Mouse (Mus musculus): ENCODE results near the gene Trh. TPM values are rescaled to one million over a fixed set of nuclear protein-coding genes. Genes with fewer than 3 reads are reported as not detected.
A peak's percentile ranks its signal among the peaks of the same experiment; 100 is the strongest.

Gene Trh
- 0.17 and 0.18 TPM in 2 replicates for polyA plus RNA-seq (2014; fragmentation: Nextera tagmentation; extraction: Ambion mirVana)

GRCm38 (mm10) chr6:92244591-92244990, at the start of gene Trh:
TSS of gene Trh (minus strand) at chr6:92244650.
- H3K36me3 ChIP-seq (ENCODE audit: insufficient read depth): no peaks in the 10 kb centered on the region
- H3K27ac ChIP-seq (ENCODE audit: low read depth): no peak within 1 kb of the TSS
- H3K4me3 ChIP-seq (ENCODE audit: low read depth, low read length): peak within 1 kb of the TSS; percentile 20
- under 1% methylated on average over 31 of the region's 31 CpGs for WGBS
- no peak for ATAC-seq (ENCODE audit: insufficient read depth)
- H3K9me3 ChIP-seq (ENCODE audit: low read depth, low read length): no peaks in the 10 kb centered on the region
- H3K4me2 ChIP-seq: peak within 1 kb of the TSS; percentile 58
- no peak for DNase-seq
- peaks cover 26% of the 10 kb centered on the region for H3K27me3 ChIP-seq (ENCODE audit: insufficient read depth, low read length)
- no peak for TF ChIP-seq CTCF (IDR thresholded peaks at IDR 0.05; ENCODE audit: low read depth)
- 0 out of 2 replicates have a peak within 1 kb of the TSS, but pooled peaks have one; percentile 17 for H3K9ac ChIP-seq
- H3K4me1 ChIP-seq (ENCODE audit: insufficient read depth): no peaks in the 10 kb centered on the region

DNA sequence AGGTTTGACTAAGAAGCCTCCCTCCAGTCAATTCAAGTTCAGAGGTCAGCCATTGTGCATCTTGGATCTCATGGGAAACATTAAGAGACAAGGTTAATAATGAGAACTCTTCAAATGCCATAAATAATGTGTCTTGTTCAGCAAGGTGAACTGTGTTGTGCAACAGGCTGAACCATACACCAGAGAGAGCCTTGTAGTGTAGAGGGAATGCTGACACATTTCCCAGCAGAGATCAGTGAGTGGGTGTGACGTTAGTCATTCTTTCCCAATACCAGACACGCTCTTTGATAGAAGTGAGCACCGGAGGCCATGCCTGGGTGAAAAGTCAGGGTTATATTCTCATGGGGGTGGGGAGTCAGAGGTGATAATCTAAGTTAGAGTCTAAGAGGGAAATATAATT, 46.4 kb upstream of the Trh start:
- Histone ChIP-seq H3K27me3 (ENCODE audit: insufficient read depth, low read length) (no peaks in the 10 kb centered on the region), H3K36me3 (ENCODE audit: insufficient read depth) (no peaks in the 10 kb centered on the region), H3K9ac (no peak overlapping the region), H3K27ac (ENCODE audit: low read depth) (no peak overlapping the region), H3K4me2 (no peak overlapping the region), H3K4me3 (ENCODE audit: low read depth, low read length) (no peak overlapping the region), H3K9me3 (ENCODE audit: low read depth, low read length) (no peaks in the 10 kb centered on the region), H3K4me1 (ENCODE audit: insufficient read depth) (no peaks in the 10 kb centered on the region)
- ATAC-seq (ENCODE audit: insufficient read depth) (no peak), DNase-seq (no peak)
- no peak for TF ChIP-seq CTCF (IDR thresholded peaks at IDR 0.05; ENCODE audit: low read depth)
- 75% methylated on average over 3 of the region's 3 CpGs for WGBS

GRCm38 (mm10) chr6:92286889-92287288, 42.4 kb upstream of the Trh start:
- no peaks in the 10 kb centered on the region for H3K9me3 ChIP-seq (ENCODE audit: low read depth, low read length)
- H3K27me3 ChIP-seq (ENCODE audit: insufficient read depth, low read length): no peaks in the 10 kb centered on the region
- no peak overlapping the region for H3K9ac ChIP-seq
- no peak for TF ChIP-seq CTCF (IDR thresholded peaks at IDR 0.05; ENCODE audit: low read depth)
- H3K27ac ChIP-seq (ENCODE audit: low read depth): no peak overlapping the region
- H3K4me1 ChIP-seq (ENCODE audit: insufficient read depth): no peaks in the 10 kb centered on the region
- H3K36me3 ChIP-seq (ENCODE audit: insufficient read depth): no peaks in the 10 kb centered on the region
- 43% methylated on average over 4 of the region's 4 CpGs for WGBS
- no peak for ATAC-seq (ENCODE audit: insufficient read depth)
- no peak overlapping the region for H3K4me2 ChIP-seq
- H3K4me3 ChIP-seq (ENCODE audit: low read depth, low read length): no peak overlapping the region
- DNase-seq: no peak

GRCm38 (mm10) chr6:92286258-92286888, 41.9 kb upstream of the Trh start:
- WGBS: 30% methylated on average over 4 of the region's 4 CpGs
- Histone ChIP-seq H3K9ac (no peak overlapping the region), H3K36me3 (ENCODE audit: insufficient read depth) (no peaks in the 10 kb centered on the region), H3K27ac (ENCODE audit: low read depth) (no peak overlapping the region), H3K4me2 (no peak overlapping the region), H3K27me3 (ENCODE audit: insufficient read depth, low read length) (no peaks in the 10 kb centered on the region), H3K4me1 (ENCODE audit: insufficient read depth) (no peaks in the 10 kb centered on the region), H3K9me3 (ENCODE audit: low read depth, low read length) (no peaks in the 10 kb centered on the region), H3K4me3 (ENCODE audit: low read depth, low read length) (no peak overlapping the region)
- ATAC-seq (ENCODE audit: insufficient read depth): no peak; the same call in 1 of the 2 replicates
- TF ChIP-seq CTCF (IDR thresholded peaks at IDR 0.05; ENCODE audit: low read depth): peak; percentile 87
- DNase-seq: peak; percentile 87

DNA sequence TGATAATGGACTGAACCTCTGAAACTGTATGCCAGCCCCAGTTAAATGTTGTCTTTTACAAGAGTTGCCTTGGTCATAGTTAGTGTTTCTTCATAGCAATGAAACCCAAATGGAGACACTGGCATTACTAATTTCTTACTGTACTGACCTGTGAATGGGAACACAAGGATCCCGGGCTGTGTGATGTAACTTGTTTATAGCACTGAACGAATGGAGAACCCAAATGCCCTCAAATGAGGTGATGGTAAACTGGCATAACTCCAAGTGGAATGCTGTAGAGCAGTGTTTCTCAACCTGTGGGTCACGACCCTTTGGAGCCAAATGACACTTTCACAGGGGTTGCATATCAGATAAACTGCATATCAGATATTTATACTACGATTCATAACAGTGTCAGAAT, 41.1 kb upstream of the Trh start:
- no peak overlapping the region for H3K27ac ChIP-seq (ENCODE audit: low read depth)
- H3K4me2 ChIP-seq: no peak overlapping the region
- DNase-seq (no peak), ATAC-seq (ENCODE audit: insufficient read depth) (no peak)
- no peak for TF ChIP-seq CTCF (IDR thresholded peaks at IDR 0.05; ENCODE audit: low read depth)
- no peak overlapping the region for H3K9ac ChIP-seq
- H3K27me3 ChIP-seq (ENCODE audit: insufficient read depth, low read length): no peaks in the 10 kb centered on the region
- no peaks in the 10 kb centered on the region for H3K9me3 ChIP-seq (ENCODE audit: low read depth, low read length)
- no peaks in the 10 kb centered on the region for H3K4me1 ChIP-seq (ENCODE audit: insufficient read depth)
- 56% methylated on average over 4 of the region's 4 CpGs for WGBS
- H3K36me3 ChIP-seq (ENCODE audit: insufficient read depth): no peaks in the 10 kb centered on the region
- H3K4me3 ChIP-seq (ENCODE audit: low read depth, low read length): no peak overlapping the region

DNA sequence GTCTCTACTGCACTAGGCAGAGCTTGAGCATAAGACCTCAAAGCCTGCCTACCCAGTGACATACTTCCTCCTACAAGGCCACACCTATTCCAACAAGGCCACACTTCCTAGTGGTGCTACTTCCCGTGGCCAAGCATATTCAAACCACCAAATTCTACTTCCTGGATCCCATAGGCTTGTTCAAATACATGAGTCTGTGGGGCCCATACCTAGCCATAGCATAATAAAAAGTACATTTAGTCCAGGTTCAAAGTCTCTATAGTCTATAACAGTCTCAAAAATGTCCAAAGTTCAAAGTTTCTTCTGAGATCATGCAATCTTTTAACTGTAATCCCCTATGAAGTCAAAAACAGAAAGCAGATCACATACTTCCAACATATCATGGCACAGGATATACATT, 32.7 kb upstream of the Trh start:
- H3K4me3 ChIP-seq (ENCODE audit: low read depth, low read length): no peak overlapping the region
- TF ChIP-seq CTCF (IDR thresholded peaks at IDR 0.05; ENCODE audit: low read depth): no peak

GRCm38 (mm10) chr6:92273652-92274322, 29.3 kb upstream of the Trh start:
- Histone ChIP-seq H3K4me1 (ENCODE audit: insufficient read depth) (no peaks in the 10 kb centered on the region), H3K27ac (ENCODE audit: low read depth) (no peak overlapping the region), H3K4me2 (no peak overlapping the region), H3K4me3 (ENCODE audit: low read depth, low read length) (no peak overlapping the region), H3K36me3 (ENCODE audit: insufficient read depth) (no peaks in the 10 kb centered on the region), H3K9me3 (ENCODE audit: low read depth, low read length) (no peaks in the 10 kb centered on the region), H3K27me3 (ENCODE audit: insufficient read depth, low read length) (no peaks in the 10 kb centered on the region), H3K9ac (no peak overlapping the region)
- 61% methylated on average over 6 of the region's 6 CpGs for WGBS
- no peak for TF ChIP-seq CTCF (IDR thresholded peaks at IDR 0.05; ENCODE audit: low read depth)
- ATAC-seq (ENCODE audit: insufficient read depth): no peak
- no peak for DNase-seq

More for the DNA sequence above, 32.7 kb upstream of the Trh start:
- H3K4me1 ChIP-seq (ENCODE audit: insufficient read depth): no peaks in the 10 kb centered on the region
- ATAC-seq (ENCODE audit: insufficient read depth): no peak
- no peaks in the 10 kb centered on the region for H3K27me3 ChIP-seq (ENCODE audit: insufficient read depth, low read length)
- H3K4me2 ChIP-seq: no peak overlapping the region
- no peak overlapping the region for H3K9ac ChIP-seq
- no peak for DNase-seq
- WGBS: 48% methylated on average over 1 of the region's 1 CpGs
- H3K9me3 ChIP-seq (ENCODE audit: low read depth, low read length): no peaks in the 10 kb centered on the region
- no peak overlapping the region for H3K27ac ChIP-seq (ENCODE audit: low read depth)
- no peaks in the 10 kb centered on the region for H3K36me3 ChIP-seq (ENCODE audit: insufficient read depth)

All from lung, embryonic 14.5 days (tissue).